Mouse (Mus musculus): ENCODE results near the gene Tmx1.

Gene Tmx1

GRCm38 (mm10) chr12:70486716-70487480 is 34.0 kb downstream of the Tmx1 start:
- DNase-seq (ENCODE audit: low spot score in 2 of 2): no peak

GRCm38 (mm10) chr12:70492441-70492840 is 39.5 kb downstream of the Tmx1 start:
- no peak for DNase-seq (ENCODE audit: low spot score in 2 of 2)

- DNase-seq (ENCODE audit: low spot score in 2 of 2): peak in 1 of 2 experiments; percentile 22
Observed at GRCm38 (mm10) chr12:70494494-70495281, 41.8 kb downstream of the Tmx1 start.

- no peak for DNase-seq (ENCODE audit: low spot score in 2 of 2)
Observed at GRCm38 (mm10) chr12:70495282-70495922, 42.5 kb downstream of the Tmx1 start.

DNA sequence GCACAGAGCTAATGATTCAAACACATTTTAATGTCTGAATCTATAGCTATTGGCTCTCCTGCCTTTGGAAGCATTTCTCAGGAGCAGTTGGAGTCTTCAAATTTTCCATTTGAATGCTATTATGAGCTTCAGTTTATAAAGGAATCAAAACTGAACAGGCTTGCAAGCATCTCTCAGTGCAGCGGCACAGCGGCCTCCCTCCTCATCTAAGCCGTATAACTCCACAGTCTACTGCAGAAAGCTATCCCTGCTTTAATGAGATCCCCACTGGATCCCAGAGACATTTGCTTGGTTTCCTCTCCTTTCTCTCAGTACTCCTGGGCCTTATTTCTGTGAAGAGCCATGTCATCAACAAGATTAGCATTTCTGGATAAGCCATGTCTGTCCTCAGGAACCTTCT is 45.2 kb downstream of the Tmx1 start:
- no peak for DNase-seq (ENCODE audit: low spot score in 2 of 2)

DNA sequence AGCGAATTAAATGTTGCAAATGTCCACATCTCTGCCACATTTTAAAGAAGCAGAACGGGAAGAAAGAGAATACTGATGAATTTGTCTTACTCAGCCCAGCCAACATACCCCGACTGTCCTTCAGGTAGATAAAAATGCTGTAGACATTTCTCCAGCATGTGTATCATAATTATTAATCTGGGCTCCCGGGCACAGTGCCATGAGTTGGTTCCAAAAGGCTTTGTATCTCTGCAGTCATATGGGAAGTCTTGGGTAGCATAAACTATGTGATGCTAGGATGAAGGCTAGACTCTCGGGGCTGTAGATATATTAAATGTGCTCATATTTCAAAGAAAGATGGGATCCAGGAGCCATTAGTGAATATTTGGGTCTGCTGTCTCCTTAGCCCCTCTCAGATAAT is 53.1 kb downstream of the Tmx1 start:
- no peak for DNase-seq (ENCODE audit: low spot score in 2 of 2)

DNA sequence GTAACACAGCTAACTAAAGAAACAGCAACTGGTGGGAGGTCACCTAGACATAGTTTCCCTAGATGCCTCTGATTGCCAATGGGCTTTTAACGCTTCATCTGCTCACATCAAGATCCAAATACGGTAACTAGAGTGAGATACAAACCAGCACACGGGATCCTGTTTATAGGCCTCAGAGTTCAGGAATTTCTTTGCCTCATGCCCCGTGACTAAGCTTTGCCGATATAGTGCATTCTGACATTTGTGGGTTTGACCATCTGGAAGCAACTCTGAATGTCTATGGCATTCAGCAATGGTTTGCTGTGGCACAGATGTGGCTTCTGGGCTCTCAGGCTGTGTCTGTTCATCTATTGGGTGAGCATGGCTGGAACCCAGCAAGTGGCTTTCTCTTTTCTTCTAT is 59.1 kb downstream of the Tmx1 start:
- DNase-seq (ENCODE audit: low spot score in 2 of 2): no peak

GRCm38 (mm10) chr12:70512431-70512830 is 59.5 kb downstream of the Tmx1 start:
- no peak for DNase-seq (ENCODE audit: low spot score in 2 of 2)

Measured in right cerebral cortex, postnatal 36 days (tissue).